Mouse (Mus musculus) liver, embryonic 13.5 days (tissue): Measurements from ENCODE around the gene Dmrta1. TPM values are rescaled to one million over a fixed set of nuclear protein-coding genes. Genes with fewer than 3 reads are reported as not detected.

Experiments used
- ATAC-seq: fragments of 200-750 bp; cut with Nextera tagmentation; 2 replicates; pipeline ENCODE4 v1.8.0; 2017; ENCODE audit warnings: low read depth, mild to moderate bottlenecking, moderate number of reproducible peaks, moderate library complexity
- DNase-seq: peaks from one replicate; pipeline ENCODE4 v3.0.0; 2022
- H3K27ac ChIP-seq: fragments of 300-500 bp; sonication (generic); 2 replicates; pipeline ENCODE4 v1.5.1; 2015; ENCODE audit warnings: moderate library complexity, mild to moderate bottlenecking, inconsistent platforms
- H3K27me3 ChIP-seq: fragments of 300-500 bp; sonication (generic); 2 replicates; pipeline ENCODE4 v1.6.1; 2015; ENCODE audit warnings: mild to moderate bottlenecking, inconsistent platforms
- H3K36me3 ChIP-seq: fragments of 300-500 bp; sonication (generic); 2 replicates; pipeline ENCODE4 v1.6.1; 2015; ENCODE audit warnings: mild to moderate bottlenecking, inconsistent platforms
- H3K4me1 ChIP-seq: fragments of 300-500 bp; sonication (generic); replicated peaks from 2 replicates; pipeline ENCODE4 v1.6.1; 2015; ENCODE audit warnings: inconsistent platforms
- H3K4me2 ChIP-seq: fragments of 300-500 bp; sonication (generic); 2 replicates; pipeline ENCODE4 v1.6.1; 2015; ENCODE audit warnings: inconsistent platforms, mild to moderate bottlenecking, moderate library complexity
- H3K4me3 ChIP-seq: fragments of 300-500 bp; sonication (generic); replicated peaks from 2 replicates; pipeline ENCODE4 v1.5.1; 2015; ENCODE audit warnings: mild to moderate bottlenecking, inconsistent platforms
- H3K9ac ChIP-seq: fragments of 300-500 bp; sonication (generic); 2 replicates; pipeline ENCODE4 v1.6.1; 2015; ENCODE audit warnings: mild to moderate bottlenecking, inconsistent platforms
- H3K9me3 ChIP-seq: fragments of 300-500 bp; sonication (generic); replicated peaks from 2 replicates; pipeline ENCODE4 v1.6.1; 2016; ENCODE audit warnings: inconsistent platforms
- WGBS: fragments of 180-500 bp; shearing (Covaris S2); methylation state at CpG from one replicate; pipeline ENCODE4 v1.1.7; 2015; ENCODE audit not compliant: insufficient replicate concordance; 5-methylcytosine and 5-hydroxymethylcytosine counted together
- polyA plus RNA-seq: library from polyadenylated mRNA; unstranded; fragments of >200 nt; fragmentation: Nextera tagmentation; extraction: Ambion mirVana; gene quantifications from 2 replicates; pipeline ENCODE4 v1.2.1, GENCODE M21; 2015

Gene Dmrta1
- polyA plus RNA-seq = not detected in 2 replicates

DNA sequence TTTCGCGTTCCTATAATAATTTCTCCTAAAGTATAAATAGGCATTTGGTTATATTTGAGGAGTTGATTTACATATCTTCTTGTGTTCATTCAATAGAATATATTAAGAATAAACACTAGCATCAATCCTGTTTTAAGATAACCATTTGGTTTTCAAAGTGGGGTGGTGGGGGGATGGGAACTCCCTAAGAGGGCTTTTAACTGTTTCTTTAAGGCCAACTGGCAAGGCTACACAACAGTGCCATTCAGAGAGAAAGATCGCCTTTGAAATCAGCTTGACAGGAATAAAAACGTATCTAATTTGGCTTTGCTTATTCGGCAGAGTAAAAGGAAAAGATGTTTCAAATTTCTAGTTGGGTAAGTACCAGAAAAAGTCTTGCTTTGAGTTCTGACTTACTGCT is at the start of gene Dmrta1:
Gene Dmrta1, plus strand, starts transcription at position 242 of the 400 bp plus-strand sequence.
- no peaks in the 10 kb centered on the region for H3K9me3 ChIP-seq
- H3K4me2 ChIP-seq = no peak within 1 kb of the TSS
- H3K27ac ChIP-seq = no peak within 1 kb of the TSS
- H3K36me3 ChIP-seq = no peaks in the 10 kb centered on the region
- H3K4me3 ChIP-seq = no peak within 1 kb of the TSS
- no peaks in the 10 kb centered on the region for H3K4me1 ChIP-seq
- ATAC-seq (no peak), DNase-seq (no peak)
- H3K9ac ChIP-seq = no peak within 1 kb of the TSS
- H3K27me3 ChIP-seq = no peaks in the 10 kb centered on the region
- WGBS = 66% methylated on average over 5 of the region's 5 CpGs

DNA sequence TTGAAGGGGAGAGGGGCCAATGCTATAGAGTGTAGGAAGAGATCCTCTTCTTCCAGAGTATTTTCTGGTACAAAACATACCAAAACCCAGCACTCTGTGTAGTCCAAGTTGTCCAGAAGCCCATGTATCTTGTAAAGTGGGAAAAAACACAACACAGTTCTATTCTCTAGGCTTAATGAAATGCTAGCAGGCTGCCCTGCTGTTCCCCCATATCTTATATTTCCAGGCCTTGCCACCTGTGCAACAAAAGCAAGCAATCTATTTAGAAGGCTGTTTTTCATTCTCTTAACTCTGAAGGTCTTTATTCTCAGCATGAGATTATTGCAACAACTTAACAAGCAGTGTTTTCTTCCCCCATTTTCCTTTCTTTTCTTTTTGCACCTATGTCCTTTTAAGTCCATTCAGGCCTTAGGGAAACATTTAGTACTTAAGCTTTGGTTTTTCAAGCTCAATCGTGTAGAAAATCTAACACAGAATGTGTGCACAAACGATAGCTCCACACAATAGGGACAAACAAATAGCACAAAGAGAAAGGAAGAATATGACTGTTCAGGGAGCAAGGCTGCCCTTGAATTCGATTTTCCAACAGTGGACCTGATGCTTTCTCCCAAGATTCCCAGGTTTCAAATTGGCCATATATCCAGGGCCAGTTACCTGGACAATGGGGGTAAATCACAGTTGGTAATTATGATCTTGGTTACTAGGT is 48.7 kb upstream of the Dmrta1 start:
- no peak overlapping the region for H3K9ac ChIP-seq
- no peaks in the 10 kb centered on the region for H3K9me3 ChIP-seq
- H3K4me2 ChIP-seq = no peak overlapping the region
- no peak overlapping the region for H3K4me3 ChIP-seq
- no peaks in the 10 kb centered on the region for H3K27me3 ChIP-seq
- no peaks in the 10 kb centered on the region for H3K4me1 ChIP-seq
- DNase-seq = no peak
- H3K27ac ChIP-seq = no peak overlapping the region
- whole genome bisulfite sequencing = 54% methylated on average over 3 of the region's 3 CpGs
- ATAC-seq = no peak
- no peaks in the 10 kb centered on the region for H3K36me3 ChIP-seq

DNA sequence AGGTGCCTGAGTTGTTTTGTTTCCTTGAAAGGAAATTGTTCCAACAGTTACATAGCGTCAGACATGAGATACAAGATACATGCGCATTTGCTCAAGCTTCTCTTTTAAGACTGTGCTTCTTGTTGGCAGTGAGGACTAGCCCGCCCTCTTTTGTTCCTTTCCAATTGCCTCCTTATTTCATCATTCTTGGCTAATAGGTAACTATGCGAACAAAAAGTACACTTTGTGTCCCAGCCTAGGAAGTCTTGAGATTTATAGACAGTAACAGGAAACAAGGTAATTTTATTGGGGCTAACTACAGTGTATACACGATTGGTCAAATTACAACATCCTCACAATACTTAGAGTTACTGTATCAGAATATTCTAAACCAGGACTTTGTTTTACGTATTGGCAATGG is 47.7 kb upstream of the Dmrta1 start:
- Histone ChIP-seq H3K27ac (no peak overlapping the region), H3K9ac (no peak overlapping the region), H3K4me2 (no peak overlapping the region), H3K27me3 (no peaks in the 10 kb centered on the region), H3K4me1 (no peaks in the 10 kb centered on the region), H3K4me3 (no peak overlapping the region), H3K36me3 (no peaks in the 10 kb centered on the region), H3K9me3 (no peaks in the 10 kb centered on the region)
- ATAC-seq (no peak), DNase-seq (no peak)
- 63% methylated on average over 6 of the region's 6 CpGs for WGBS

DNA sequence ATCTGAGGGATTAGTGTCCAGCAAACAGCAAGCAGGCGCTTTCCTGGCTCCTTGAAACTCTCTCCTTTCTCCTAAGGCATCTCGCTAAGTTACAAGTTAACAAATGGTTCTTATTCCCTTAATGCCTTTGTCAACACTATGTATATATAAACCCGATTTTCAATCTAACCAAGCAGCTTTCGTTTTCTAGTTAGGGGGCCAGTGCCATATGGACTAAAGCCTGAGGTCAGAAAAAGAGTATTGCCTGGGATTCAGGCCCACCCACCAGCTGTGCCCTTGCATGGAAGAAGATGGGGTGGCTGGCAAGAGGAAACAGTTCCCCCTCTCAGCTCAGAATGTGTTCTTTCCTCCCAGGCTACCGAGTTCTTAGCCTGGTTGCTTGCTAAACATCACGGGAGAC is 40.6 kb upstream of the Dmrta1 start:
- H3K4me2 ChIP-seq = no peak overlapping the region
- H3K36me3 ChIP-seq = no peaks in the 10 kb centered on the region
- 58% methylated on average over 6 of the region's 6 CpGs for WGBS
- DNase-seq (no peak), ATAC-seq (no peak)
- H3K9me3 ChIP-seq = no peaks in the 10 kb centered on the region
- H3K9ac ChIP-seq = no peak overlapping the region
- no peak overlapping the region for H3K27ac ChIP-seq
- H3K4me1 ChIP-seq = no peaks in the 10 kb centered on the region
- H3K27me3 ChIP-seq = no peaks in the 10 kb centered on the region
- no peak overlapping the region for H3K4me3 ChIP-seq

DNA sequence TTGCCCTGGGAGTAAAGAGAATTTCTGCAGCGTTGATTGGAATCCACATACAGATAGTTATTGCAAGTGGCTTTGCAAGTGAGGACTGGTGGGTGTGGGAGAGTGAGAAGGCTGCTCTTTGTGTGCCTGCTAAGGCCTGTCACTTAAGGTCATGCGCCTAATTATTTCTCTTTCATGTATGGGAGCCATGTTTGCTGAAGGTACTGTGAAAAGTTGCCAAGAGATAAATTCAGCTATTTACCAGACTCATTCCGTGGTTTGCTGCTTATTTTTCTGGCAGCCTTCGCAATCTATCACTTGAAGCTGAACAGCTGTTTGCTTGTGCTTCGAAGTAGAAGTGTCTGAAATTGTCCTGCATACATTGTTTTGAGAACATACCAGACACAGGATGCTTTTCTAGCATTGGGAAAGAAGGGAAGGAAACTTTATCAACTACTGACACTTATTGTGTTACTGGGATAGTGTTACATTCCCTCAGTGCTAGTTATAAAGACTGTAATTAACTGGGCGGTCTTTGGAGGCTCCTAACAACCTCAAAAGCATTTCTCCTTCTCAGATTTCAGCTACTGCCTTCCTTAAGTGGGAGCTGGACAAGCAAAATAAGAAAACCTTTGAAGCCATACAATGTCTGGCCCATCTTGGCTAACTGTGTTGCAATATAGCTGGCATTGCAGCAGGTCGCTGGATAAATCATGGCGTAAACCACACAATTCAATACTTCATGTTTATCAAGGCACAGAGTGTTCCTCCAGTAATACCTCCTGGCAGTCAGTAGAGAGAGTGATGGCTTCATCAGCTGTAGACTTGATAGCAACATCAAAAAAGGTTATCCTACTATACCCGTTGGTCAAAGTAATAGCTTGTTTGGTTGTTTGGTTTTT is 34.8 kb upstream of the Dmrta1 start:
- Histone ChIP-seq H3K4me3 (no peak overlapping the region), H3K4me2 (no peak overlapping the region), H3K27me3 (no peaks in the 10 kb centered on the region), H3K36me3 (no peaks in the 10 kb centered on the region), H3K27ac (no peak overlapping the region), H3K4me1 (no peaks in the 10 kb centered on the region), H3K9ac (no peak overlapping the region), H3K9me3 (no peaks in the 10 kb centered on the region)
- ATAC-seq = no peak
- WGBS = 61% methylated on average over 9 of the region's 9 CpGs
- no peak for DNase-seq

DNA sequence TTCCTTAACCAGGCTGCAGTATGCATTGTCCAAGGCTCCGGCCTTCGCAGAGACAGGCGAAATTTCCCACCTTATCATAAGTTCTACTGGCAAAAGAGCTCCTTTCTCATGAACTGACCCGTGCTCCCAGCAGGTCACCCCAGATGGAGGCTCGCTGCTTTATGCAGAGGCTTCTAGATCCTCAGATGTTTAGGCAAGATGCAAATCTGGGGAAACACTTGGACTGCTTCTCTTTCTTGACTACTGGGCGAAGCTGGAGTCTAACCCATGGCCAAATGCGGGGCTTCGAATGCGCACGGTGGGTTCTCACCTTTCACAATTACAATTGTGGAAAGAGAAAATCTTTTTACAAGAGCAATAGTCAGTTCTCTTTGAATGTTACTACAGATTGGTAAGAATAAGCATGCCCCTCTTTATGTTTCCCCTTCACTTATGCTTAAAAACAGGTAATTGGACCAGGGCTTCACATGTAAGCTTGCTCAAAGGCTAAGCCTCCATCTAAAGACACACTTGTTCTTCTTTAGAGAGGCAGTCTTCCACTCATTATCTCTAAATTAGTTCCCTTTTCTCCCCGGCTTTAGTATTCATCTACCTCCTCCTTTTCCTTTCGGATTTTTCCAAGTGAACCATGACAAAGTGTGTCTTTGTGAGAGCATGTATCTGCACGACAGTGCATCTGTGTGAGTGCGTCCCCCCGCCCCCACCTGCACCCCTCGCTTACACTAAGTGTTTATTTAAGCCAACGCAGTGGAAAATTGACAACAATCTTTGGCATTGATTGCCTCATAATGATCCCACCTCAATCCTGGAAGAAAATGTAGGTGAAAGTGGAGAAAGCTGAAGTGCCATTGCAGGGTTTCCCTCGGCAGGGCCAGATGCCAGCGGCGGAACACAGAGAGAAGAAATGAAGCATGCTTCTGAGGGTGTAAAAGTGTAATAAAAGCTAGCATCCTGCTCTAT is 28.6 kb upstream of the Dmrta1 start:
- Histone ChIP-seq H3K4me3 (no peak overlapping the region), H3K9me3 (no peaks in the 10 kb centered on the region), H3K27ac (no peak overlapping the region), H3K36me3 (no peaks in the 10 kb centered on the region), H3K4me2 (no peak overlapping the region), H3K9ac (no peak overlapping the region), H3K4me1 (no peaks in the 10 kb centered on the region), H3K27me3 (no peaks in the 10 kb centered on the region)
- WGBS = 79% methylated on average over 20 of the region's 20 CpGs
- ATAC-seq = no peak
- no peak for DNase-seq

DNA sequence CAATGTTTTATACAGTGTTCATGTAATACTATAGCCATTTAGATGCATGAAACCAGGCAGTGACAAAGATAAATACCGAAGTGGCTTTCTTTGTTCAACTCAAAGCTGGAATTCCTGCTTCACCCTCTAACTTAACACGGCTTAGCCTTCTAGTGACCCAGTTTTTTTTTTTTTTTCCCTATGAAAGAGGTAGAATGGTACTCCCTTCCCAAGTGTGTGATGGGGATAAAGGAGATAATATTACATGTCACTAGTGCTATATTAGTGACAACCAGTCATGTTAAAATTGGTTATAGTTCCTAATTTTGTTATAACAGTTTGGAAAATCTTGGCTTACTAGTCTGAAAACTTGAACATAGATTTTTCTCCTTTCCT is 27.9 kb upstream of the Dmrta1 start:
- H3K4me3 ChIP-seq = no peak overlapping the region
- H3K4me1 ChIP-seq = no peaks in the 10 kb centered on the region
- 63% methylated on average over 2 of the region's 2 CpGs for WGBS
- no peak overlapping the region for H3K9ac ChIP-seq
- DNase-seq = no peak
- no peak for ATAC-seq
- no peak overlapping the region for H3K27ac ChIP-seq
- no peaks in the 10 kb centered on the region for H3K36me3 ChIP-seq
- H3K4me2 ChIP-seq = no peak overlapping the region
- no peaks in the 10 kb centered on the region for H3K27me3 ChIP-seq
- no peaks in the 10 kb centered on the region for H3K9me3 ChIP-seq

DNA sequence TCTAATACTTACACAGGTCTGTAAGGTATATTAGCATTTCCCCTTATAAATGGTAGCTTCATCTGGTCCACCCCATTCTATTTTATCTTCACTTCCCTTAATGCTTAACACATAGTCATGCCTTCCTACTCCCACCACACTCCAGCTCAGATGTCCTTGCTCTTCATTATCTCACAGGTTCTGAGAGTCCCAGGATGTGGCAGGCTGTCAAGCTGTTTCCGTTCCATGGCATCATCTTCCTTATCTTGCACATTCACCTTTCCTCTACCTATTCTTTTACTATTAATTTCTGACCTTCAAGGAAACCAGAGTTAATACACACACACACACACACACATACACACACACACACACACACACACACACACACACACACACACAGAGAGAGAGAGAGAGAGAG is 27.5 kb upstream of the Dmrta1 start:
- no peak overlapping the region for H3K9ac ChIP-seq
- no peaks in the 10 kb centered on the region for H3K27me3 ChIP-seq
- 48% methylated on average over 1 of the region's 1 CpGs for WGBS
- DNase-seq (no peak), ATAC-seq (no peak)
- no peak overlapping the region for H3K4me2 ChIP-seq
- H3K36me3 ChIP-seq = no peaks in the 10 kb centered on the region
- no peaks in the 10 kb centered on the region for H3K4me1 ChIP-seq
- H3K27ac ChIP-seq = no peak overlapping the region
- H3K9me3 ChIP-seq = no peaks in the 10 kb centered on the region
- no peak overlapping the region for H3K4me3 ChIP-seq

DNA sequence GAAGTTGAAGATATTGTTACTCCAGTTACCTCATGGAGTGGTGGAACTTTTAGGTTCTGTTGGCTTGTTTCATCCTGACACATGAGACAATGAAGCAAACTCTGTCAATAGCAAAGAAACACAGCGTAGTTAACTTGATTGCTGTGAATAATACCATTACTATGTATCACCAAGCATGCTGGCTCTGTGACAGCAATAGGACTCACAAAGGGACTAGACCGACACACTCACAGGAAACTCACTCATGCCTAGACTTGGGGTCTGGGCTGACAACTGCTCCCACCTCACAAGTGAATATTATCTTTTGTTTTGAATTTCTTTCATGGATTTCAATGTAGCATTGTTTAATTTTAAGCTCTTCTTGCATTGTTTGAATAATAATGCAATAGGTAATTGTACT is 15.8 kb upstream of the Dmrta1 start:
- H3K4me1 ChIP-seq = no peaks in the 10 kb centered on the region
- H3K27ac ChIP-seq = no peak overlapping the region
- H3K36me3 ChIP-seq = no peaks in the 10 kb centered on the region
- no peaks in the 10 kb centered on the region for H3K9me3 ChIP-seq
- no peak overlapping the region for H3K9ac ChIP-seq
- H3K4me2 ChIP-seq = no peak overlapping the region
- WGBS = 60% methylated on average over 2 of the region's 2 CpGs
- H3K27me3 ChIP-seq = no peaks in the 10 kb centered on the region
- no peak for ATAC-seq
- H3K4me3 ChIP-seq = no peak overlapping the region
- DNase-seq = no peak

DNA sequence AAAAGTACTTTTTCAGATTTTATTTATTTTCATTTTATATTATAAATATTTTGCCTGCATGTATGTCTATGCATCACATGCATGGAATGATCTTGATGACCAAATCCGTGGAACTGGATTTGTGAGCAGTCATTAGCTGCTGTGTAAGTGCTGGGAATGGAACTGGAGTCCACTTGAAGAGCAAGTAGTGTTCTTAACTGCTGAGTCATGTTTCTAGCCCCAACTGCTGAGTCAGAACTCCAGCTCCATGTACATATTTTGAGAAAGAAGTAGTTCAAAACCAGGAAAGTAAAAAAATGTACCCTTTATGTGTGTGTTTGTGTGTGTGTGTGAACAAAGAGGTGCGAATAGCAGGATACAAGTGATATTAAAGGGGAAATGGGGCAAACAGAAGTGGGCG is 4.5 kb upstream of the Dmrta1 start:
- H3K9me3 ChIP-seq = no peaks in the 10 kb centered on the region
- H3K36me3 ChIP-seq = no peaks in the 10 kb centered on the region
- WGBS = 53% methylated on average over 3 of the region's 3 CpGs
- DNase-seq (no peak), ATAC-seq (no peak)
- H3K27me3 ChIP-seq = no peaks in the 10 kb centered on the region
- no peak overlapping the region for H3K4me3 ChIP-seq
- H3K27ac ChIP-seq = no peak overlapping the region
- no peak overlapping the region for H3K9ac ChIP-seq
- H3K4me2 ChIP-seq = no peak overlapping the region
- H3K4me1 ChIP-seq = no peaks in the 10 kb centered on the region

DNA sequence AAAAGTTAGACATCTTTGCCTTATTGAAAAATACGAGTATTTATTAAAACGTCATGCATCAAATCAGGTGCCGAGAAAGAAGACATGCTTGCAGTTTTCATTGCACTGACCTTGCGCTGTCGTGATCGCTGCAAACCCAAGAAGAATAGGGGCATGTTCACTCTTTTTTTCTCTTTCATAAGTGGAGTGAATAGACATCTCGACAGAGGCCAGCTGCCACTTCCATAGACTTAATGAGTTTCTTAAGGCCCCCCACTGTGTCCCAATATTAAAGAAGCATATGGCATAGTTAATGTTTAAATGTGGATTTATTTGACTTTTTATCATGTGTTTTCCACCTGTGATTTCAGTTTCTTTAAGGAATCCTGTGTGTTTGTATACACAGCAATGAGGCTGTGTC is 1.3 kb upstream of the Dmrta1 start:
- H3K27me3 ChIP-seq = no peaks in the 10 kb centered on the region
- H3K9me3 ChIP-seq = no peaks in the 10 kb centered on the region
- H3K4me1 ChIP-seq = no peaks in the 10 kb centered on the region
- DNase-seq = no peak
- H3K36me3 ChIP-seq = no peaks in the 10 kb centered on the region
- ATAC-seq = no peak
- no peak overlapping the region for H3K9ac ChIP-seq
- 79% methylated on average over 7 of the region's 7 CpGs for WGBS
- no peak overlapping the region for H3K4me2 ChIP-seq
- H3K27ac ChIP-seq = no peak overlapping the region
- no peak overlapping the region for H3K4me3 ChIP-seq
